Mouse (Mus musculus) embryonic stem cell, embryonic (primary cell): ENCODE results near the gene Itgb6.

Experiments used
- CTCF ChIA-PET, 4 experiments: fragments of 300-600 bp in 2 of 4; fragments of 350-600 bp in 2 of 4; sonication (Branson Sonifier 250); formaldehyde crosslinking; loops; one replicate each; lab custom pipeline; 2022; ENCODE audit warnings: inconsistent platforms in 2 of 4; lab: Charles Lee
- POLR2A ChIA-PET, 4 experiments: fragments of 300-600 bp in 2 of 4; fragments of 350-600 bp in 2 of 4; sonication (Branson Sonifier 250); formaldehyde crosslinking; loops; one replicate each; lab custom pipeline; 2022; ENCODE audit warnings: antibody characterized with exemption in 4 of 4, inconsistent platforms in 1 of 4; lab: Charles Lee

The Itgb6 gene

DNA sequence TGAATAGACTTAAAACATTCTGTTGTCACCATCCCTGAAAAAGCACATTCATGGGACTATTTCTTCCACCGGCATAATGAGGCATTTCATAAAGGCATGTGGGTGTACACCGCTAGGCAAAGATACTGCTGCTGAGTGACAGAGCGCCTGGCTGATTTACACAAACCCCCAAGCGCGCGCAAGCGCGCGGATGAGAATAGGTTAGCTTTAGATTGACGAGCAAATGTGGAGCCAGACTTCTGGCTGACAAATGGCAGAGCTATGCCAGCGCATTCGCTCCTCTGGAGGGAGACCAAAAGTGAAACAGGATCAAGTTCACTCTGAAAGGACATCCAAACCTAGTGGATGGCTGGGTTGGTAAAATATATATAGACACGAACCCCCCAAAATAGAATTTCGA lies at the start of gene Itgb6:
Gene Itgb6, minus strand, starts transcription at position 130 of the 400 bp plus-strand sequence.
- POLR2A ChIA-PET, result interaction anchor here in 1 of 4 experiments (0.6 kb wide), 1 partner anchor 144 kb away, joined by 3 read pairs; no protein-coding TSS in a partner anchor

DNA sequence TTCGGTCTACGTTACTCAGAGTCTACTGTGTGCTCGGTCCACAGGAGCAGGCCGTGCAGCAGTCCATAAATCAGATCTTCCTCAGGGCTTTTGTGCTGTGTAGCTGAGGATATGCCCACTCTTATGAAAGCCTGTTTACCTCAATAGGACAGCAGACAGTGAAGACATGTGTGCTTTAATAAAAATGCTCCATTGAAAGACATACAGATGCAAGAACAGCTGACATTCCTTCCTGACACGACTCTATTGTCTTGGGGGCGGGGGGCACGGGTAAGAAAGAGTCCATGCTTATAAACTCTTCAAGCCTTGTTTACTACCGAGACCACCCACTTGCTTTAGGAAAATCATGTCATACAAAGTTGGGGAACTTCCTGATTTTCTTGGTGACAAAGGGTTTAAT lies 44.0 kb upstream of the Itgb6 start:
- ChIA-PET CTCF (interaction anchor here in 1 of 4 experiments (0.6 kb wide), 1 partner anchor 53 kb away, joined by 12 read pairs; no protein-coding TSS in a partner anchor), POLR2A (interaction anchor here in 2 of 4 experiments (0.6 to 1.1 kb wide), 4 partner anchors 15 to 83 kb away, joined by 3 to 4 read pairs (median 4); no protein-coding TSS in a partner anchor)

More for the DNA sequence above, at the start of gene Itgb6:
- CTCF ChIA-PET, result interaction anchor here in 1 of 4 experiments (0.5 to 1.0 kb wide), 3 partner anchors 182 to 751 kb away, joined by 3 to 4 read pairs (median 3); no protein-coding TSS in a partner anchor

DNA sequence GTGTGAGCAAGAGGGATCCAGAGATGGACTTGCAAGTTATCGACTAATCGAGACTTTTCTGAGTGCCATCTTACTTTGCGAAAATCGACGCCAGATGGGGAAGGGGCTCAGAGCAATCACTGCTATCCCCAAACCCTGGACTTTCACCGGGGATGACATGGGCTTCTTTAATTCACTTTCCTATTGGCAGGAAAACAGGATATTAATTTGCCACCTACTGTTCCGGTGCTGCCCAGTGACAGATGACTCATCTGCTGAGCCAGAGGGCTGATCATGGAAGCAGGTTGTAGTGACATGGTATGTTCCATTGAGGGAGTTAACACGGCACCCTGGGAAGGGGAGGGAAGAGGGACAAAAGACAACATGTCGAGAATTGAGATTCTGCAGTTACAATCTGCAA lies 33.8 kb upstream of the Itgb6 start:
- CTCF ChIA-PET, result no interaction called here
- POLR2A ChIA-PET, result no interaction called here

DNA sequence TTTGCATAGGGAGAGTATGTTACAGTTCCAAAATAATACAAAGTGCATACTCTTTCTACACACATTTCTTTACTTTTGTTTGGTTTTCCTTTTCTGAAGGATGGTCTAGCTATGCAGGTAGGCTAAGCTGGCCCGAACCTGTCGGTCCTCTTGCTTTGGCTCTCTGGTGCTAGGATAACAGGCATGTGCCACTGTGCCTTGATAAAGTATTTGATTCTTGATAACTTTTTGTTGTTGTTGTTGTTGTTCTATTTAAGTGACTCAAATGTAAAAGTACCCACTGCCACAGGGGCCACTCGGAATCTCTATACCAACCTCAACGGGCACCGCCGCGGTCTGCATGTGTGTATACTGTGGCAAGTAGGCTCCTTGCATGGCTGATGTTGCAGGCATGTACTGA lies 32.7 kb upstream of the Itgb6 start:
- ChIA-PET CTCF (no interaction called here), POLR2A (no interaction called here)

DNA sequence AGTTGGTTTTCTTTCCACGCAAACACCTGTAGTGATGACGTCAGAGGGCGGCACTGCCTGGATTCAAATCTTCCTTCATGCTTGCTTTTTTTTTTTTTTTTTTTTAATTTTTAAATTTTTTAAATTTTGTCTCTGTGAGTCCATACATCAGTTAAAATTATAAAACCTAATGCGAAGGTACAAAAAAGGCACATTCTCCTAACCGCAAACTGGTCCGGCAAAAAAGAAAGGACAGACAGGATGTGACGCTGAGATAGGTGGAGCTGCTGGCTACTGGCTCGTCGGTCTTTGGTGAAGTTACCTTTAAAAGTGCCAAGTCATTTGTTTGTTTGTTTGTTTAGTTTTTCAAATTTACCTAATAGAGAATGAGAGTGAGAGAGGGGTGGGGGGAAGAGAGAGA lies 28.8 kb upstream of the Itgb6 start:
- POLR2A ChIA-PET, result interaction anchor here in 2 of 4 experiments (0.6 to 1.2 kb wide), 3 partner anchors 15 to 294 kb away, joined by 3 to 4 read pairs (median 3); no protein-coding TSS in a partner anchor

DNA sequence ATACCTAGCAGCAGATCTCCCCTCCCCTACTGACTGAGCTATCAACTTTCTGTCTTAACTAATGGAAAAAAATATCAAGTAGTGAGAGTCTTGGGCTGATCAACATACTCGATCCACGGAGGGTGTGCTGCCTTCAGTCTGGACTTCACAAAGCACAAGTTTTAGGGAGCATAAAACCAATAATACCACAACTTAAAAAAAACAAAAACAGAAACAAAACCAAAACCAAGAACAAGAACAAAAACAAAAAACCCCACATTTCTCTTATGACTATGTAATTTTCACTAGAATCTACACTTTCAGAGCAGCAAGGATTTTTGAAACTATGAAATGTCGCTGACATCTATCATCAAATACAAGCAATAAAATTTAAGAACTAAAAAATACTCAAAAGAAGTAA lies 28.1 kb upstream of the Itgb6 start:
- ChIA-PET CTCF (no interaction called here), POLR2A (interaction anchor here in 1 of 4 experiments (1.2 kb wide), 1 partner anchor 46 kb away, joined by 3 read pairs; no protein-coding TSS in a partner anchor)

More for the DNA sequence above, 28.8 kb upstream of the Itgb6 start:
- CTCF ChIA-PET, result interaction anchor here in 2 of 4 experiments (0.7 kb wide), 3 partner anchors 34 to 882 kb away, joined by 3 to 6 read pairs (median 3); no protein-coding TSS in a partner anchor

DNA sequence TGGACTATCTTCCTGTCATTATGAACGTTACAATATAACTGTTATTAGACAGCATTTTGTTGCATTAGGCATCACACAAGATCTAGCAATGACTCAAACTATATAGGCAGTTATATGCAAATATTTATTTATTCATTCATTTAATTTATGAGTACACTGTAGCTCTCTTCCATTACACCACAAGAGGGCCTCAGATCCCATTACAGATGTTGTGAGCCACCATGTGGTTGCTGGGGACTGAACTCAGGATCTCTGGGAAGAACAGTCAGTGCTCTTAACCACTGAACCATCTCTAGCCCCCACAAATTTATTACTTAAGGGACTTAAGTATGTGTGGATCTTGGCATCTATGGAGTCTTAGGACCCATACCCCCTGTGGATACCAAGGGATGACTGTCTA lies 26.1 kb upstream of the Itgb6 start:
- CTCF ChIA-PET, result interaction anchor here in 3 of 4 experiments (0.5 to 2.3 kb wide), 7 partner anchors 18 to 706 kb away, joined by 3 to 12 read pairs (median 5); no protein-coding TSS in a partner anchor

DNA sequence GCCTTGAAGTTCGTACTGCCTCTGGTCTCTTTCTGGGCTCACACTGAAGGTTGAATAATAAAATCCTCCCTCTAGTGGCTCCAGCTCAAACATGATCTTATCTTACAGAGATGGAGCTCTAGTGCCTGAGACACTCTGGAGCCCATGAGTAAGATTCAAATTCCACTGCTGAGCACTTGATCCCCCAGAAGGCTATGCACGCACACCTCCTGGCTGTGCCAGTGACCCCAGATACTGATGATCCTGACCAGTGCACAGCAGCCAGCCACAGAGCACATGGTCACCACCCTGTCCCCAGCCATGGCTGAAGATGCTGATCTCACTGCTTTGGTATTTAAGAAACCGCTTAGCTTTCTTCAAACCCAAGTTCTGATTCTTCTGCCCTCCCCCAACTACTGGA lies 25.1 kb upstream of the Itgb6 start:
- ChIA-PET POLR2A (no interaction called here), CTCF (interaction anchor here in 3 of 4 experiments (1.3 to 2.3 kb wide), 4 partner anchors 655 to 707 kb away, joined by 3 to 12 read pairs (median 6); no protein-coding TSS in a partner anchor)

More for the DNA sequence above, 26.1 kb upstream of the Itgb6 start:
- POLR2A ChIA-PET, result interaction anchor here in 1 of 4 experiments (1.0 kb wide), 1 partner anchor 88 kb away, joined by 4 read pairs; no protein-coding TSS in a partner anchor

DNA sequence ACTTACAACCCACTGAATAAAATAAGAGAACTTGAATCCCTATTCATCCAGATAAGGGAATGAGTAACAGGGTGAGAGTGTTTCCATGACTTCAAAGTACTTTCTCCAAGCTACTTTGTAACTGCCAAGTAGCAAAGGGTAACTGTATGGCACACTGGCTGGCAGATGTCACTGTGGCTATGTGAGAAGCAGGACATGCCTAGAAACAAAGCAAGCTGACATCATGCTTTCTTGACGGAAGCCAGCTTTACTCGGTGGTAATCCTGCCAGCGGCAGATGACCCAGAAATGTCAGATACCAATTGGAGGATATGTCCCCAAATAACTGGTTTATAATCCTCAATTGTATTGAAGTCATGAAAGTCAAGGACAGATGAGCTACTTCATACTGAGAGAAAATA lies 22.2 kb upstream of the Itgb6 start:
- CTCF ChIA-PET, result interaction anchor here in 1 of 4 experiments (1.4 kb wide), 1 partner anchor 710 kb away, joined by 3 read pairs; no protein-coding TSS in a partner anchor
- POLR2A ChIA-PET, result no interaction called here

DNA sequence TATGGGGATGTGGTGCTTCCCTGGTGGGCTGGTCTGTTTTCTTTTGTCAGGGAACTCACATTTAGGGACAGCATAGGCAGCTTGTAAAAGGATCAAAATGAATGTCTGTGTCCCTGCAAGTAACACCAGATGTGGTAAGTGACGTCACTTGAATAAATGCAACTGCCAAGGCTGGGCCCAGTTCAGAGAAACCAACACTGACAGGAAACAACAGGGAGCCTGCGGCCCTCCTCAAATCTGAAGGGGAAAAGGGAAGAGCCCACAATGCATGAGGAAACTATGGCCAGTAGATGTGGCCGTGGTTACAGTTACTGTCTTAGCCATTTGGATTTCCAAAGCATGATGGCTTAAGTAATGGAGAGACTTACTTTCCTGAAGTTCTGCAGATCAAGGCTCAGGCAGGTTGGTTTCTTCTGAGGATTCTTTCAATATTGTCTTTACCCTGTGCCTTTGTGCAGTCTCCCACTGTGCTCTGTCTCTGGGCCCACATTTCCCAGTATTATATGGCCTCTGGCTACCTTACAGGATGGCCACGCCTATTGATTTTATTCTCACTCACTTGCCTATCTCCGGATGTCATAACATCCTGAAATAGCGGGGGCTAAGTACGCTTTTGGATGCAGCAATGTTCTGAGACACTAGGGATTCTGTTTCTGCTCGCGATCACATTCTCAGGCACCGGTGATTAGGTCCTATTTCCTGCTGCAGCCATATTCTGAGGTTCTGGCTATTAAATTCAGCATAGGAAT lies 17.1 kb upstream of the Itgb6 start:
- ChIA-PET POLR2A (no interaction called here), CTCF (no interaction called here)

DNA sequence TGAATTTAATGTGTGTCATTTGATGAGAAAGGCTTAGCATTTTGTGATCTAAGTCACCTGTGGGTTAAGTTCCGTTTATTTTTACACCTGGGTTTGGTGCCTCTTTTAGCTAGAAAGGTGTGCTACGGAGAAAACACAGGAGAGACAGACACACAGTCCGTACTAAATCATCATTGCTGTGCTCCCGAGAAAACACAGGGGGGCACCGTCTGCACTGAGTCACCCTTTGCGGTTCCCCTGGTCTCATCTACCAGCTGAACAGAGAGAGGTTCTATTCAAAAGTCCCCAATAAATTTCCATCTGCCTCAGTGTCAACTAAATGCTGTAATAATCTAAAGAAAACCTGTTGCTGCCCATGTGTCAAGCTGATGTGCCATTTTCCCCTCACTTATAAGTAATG lies 8.5 kb upstream of the Itgb6 start:
- ChIA-PET CTCF (interaction anchor here in 3 of 4 experiments (0.5 to 2.1 kb wide), 6 partner anchors 10 to 854 kb away, joined by 3 to 21 read pairs (median 4); no protein-coding TSS in a partner anchor), POLR2A (interaction anchor here in 2 of 4 experiments (0.6 to 1.3 kb wide), 2 partner anchors 27 to 140 kb away, joined by 3 read pairs; no protein-coding TSS in a partner anchor)

DNA sequence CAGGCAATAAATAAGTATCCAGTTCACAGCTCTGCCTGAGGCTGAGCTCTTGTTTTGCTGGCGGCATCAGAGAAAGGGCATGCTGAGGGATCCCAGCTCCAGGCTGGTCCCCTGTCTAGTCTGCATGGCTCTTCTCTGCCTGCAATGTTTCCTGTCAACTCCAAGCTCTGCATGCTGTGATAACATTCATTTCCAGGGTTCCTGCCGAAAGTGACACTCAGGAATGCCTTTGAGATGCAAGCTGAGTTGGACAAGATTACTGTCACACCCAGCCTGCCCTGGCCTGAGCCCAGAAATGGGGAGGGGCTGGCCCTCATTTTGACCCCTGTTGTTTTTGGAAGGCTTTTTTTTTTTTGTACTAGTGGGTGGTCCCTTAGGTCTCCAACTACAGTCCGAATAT lies 7.6 kb upstream of the Itgb6 start:
- ChIA-PET CTCF (interaction anchor here (0.5 to 2.1 kb wide), 9 partner anchors 9 to 1191 kb away, joined by 3 to 14 read pairs (median 4); no protein-coding TSS in a partner anchor), POLR2A (interaction anchor here in 3 of 4 experiments (0.6 to 1.3 kb wide), 12 partner anchors 10 to 748 kb away, joined by 3 to 4 read pairs (median 3); no protein-coding TSS in a partner anchor)

DNA sequence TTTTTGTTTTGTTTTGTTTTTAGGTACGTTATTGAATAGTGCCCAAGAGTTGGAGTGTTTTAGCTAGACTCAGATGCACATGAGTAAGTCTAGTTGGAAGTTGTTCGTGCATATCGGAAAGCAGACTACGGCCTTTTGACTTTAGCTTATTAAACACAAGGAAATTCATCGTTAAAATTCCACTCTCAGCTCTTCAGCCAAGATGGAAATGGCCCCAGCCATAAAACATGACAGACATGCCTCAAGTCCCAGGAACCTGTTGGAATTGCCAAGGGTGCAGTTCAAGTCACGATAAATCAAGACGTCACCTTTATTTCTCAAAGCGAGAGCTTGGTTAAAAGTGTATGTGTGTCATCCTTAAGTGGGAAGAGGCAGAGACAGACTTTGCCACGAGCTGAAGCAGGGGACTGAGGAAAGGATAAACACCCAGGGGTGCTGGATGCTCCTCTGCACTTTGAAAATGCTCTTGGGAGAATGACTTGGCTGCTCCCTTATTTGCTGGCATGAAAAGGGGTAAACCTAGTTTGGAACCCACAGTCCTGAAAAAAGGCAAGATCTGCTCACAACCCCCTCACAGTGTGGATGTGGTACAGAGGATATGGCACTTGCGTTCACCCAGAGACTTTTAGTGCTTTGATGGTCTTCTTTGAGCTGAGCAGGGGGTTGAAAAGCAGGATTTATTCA lies 6.6 kb upstream of the Itgb6 start:
- ChIA-PET POLR2A (interaction anchor here in 2 of 4 experiments (0.6 to 1.0 kb wide), 4 partner anchors 33 to 726 kb away, joined by 3 to 4 read pairs (median 4); no protein-coding TSS in a partner anchor), CTCF (interaction anchor here in 2 of 4 experiments (1.0 to 2.1 kb wide), 3 partner anchors 8 to 725 kb away, joined by 4 to 14 read pairs (median 5); no protein-coding TSS in a partner anchor)

DNA sequence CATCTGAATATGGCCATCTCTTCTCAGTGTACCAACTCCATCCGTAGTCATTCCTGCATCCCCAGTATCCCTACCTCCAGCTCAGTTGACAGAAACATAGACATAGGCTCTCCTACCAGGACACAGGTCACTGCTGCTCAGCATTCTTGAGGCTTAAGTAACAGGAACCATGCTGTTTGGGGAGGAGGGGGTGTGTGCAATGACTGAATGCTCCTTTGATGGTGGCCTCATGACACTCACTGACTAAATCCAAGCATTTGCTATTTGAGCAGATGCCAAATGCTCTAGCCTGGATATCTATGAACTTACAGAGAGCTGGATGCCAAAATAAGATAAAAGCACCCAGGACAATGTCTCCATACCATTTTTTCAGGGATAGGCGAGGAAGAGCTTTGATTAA lies 2.2 kb upstream of the Itgb6 start:
- CTCF ChIA-PET, result no interaction called here
- POLR2A ChIA-PET, result no interaction called here

DNA sequence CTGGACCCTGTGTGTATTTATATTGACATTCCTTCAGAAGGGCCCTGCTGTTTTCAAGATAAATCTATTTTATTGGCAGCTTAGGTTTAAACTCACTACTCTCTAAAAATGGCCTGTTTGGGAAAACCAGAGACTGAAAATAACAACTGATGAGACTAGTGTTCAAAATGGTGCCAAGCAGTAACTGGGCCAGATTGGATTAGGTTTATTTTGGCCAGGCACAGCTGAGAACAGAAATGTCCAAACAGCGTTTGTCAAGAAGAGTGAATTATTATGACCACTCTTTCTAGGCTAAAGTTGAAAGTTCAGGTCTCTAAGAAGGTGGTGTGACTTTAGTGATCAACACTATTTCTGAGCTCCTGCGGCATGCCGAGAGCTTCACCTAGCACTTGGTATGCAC lies 524 bp upstream of the Itgb6 start:
- POLR2A ChIA-PET, result interaction anchor here in 1 of 4 experiments (0.6 kb wide), 1 partner anchor 144 kb away, joined by 3 read pairs; no protein-coding TSS in a partner anchor
- CTCF ChIA-PET, result interaction anchor here in 2 of 4 experiments (0.6 to 1.0 kb wide), 3 partner anchors 142 to 751 kb away, joined by 3 to 4 read pairs (median 3); no protein-coding TSS in a partner anchor

DNA sequence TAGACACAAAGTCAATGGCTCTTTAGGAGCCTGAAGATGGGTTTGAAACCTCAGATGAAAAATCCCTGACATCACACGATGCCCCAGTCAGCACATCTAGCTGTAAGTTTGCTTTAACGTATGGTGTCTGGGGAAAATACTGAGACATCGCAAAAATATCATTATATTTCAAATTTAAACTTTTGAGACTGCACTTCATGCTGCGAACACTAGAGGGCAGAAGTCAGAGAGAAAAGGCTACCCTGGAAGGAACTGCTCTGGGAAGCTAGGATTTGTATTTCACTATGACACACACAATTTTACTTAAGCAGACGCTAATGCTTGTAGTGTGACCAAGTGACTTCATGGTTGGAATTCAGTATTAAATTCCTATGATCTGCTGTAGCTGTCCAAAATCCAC lies 1.5 kb downstream of the Itgb6 start:
- POLR2A ChIA-PET, result interaction anchor here in 3 of 4 experiments (0.5 to 1.7 kb wide), 5 partner anchors 9 to 765 kb away, joined by 3 to 4 read pairs (median 3); no protein-coding TSS in a partner anchor
- CTCF ChIA-PET, result interaction anchor here (0.6 to 2.0 kb wide), 13 partner anchors 9 to 734 kb away, joined by 3 to 14 read pairs (median 3); no protein-coding TSS in a partner anchor

DNA sequence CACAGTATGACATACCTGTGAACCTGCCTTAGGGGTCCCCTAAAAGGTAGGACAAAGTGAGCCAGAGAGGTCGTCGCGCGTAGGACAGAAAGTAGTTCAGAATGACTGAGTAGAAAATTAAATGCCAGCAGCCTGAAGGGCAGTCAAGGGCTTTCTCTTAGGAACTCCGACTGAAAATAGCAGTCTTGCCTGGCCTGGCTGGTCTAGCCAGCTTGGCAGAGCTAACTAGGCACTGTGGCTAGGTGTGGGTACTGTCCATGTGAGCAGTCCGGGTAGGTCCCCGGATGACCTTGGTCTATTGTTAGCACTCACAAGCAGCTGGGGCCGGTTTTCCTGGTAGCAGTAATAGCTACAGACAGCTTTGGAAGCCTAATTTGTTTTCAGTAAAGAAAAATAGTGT lies 2.2 kb downstream of the Itgb6 start:
- ChIA-PET CTCF (interaction anchor here (0.6 to 2.0 kb wide), 13 partner anchors 9 to 1927 kb away, joined by 3 to 14 read pairs (median 3); no protein-coding TSS in a partner anchor), POLR2A (interaction anchor here in 3 of 4 experiments (0.6 to 1.7 kb wide), 4 partner anchors 10 to 220 kb away, joined by 3 to 4 read pairs (median 4); no protein-coding TSS in a partner anchor)

DNA sequence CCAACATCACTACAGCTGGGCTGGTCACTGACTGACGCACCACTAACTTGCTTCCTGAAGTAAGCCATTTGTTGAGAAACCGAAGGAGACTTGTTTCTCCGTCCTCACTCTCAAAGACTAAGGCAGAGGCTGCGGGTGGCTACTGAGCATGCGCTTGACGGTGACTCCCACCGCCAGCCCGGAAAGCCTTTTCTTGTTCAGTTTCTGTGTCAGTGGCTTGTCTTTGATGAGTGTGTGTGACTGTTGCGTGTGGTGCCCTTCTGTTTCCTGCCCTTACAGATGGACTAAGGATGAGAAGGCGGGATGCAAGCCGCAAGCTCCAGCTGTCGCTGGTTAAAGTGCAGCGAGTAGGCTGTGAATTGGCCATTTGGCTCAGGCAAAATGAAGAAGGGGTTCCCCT lies 5.1 kb downstream of the Itgb6 start:
- CTCF ChIA-PET, result no interaction called here
- POLR2A ChIA-PET, result interaction anchor here in 1 of 4 experiments (0.9 kb wide), 1 partner anchor 47 kb away, joined by 3 read pairs; no protein-coding TSS in a partner anchor
